Mouse (Mus musculus): Measurements from ENCODE around the gene Smarcal1. TPM values are rescaled to one million over a fixed set of nuclear protein-coding genes. Genes with fewer than 3 reads are reported as not detected.

Gene Smarcal1
- 10 to 100 TPM; 42.3 to 45.3 TPM for total RNA-seq (2021)
- long read RNA-seq, partial matches to known transcripts = 0 of 9 reads
- long read RNA-seq, other reads (novel, unspliced or antisense) = 5 of 9 reads

DNA sequence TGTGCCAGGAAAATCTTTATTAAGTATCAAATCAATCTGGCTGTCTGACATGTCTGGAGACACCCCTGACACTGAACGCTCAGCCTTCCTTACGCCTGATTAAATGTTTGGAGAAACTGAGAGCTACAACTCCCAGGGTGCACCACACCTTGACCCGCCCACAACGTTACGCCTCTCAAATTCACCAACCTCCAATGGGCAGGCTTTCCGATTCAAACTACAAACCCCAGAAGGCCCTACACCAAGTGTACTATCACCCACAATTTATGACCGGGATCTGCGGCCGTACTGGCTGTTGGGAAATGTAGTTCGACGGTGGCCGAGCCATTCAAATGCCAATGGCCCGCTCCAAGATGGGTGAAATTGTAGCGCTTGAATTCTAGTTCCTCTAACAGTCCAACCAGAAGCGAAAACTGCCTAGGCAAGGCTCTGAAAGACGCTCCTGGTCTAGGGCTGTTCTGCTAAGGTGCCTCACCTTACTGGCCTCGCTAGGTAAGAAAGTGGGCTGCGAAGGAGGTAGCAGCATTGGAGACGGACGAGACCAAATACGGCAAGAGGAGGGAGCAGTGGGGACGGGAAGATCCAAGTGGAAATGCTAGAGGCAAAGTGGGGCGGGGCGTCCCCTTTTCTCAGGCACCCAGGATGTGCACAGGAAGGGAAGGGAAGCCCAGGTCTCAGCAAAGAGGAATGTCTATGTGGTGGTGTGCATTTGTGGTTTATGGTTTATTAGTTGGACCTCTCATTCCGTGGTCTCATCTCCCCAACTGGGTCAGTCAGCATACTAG, at the start of gene Smarcal1:
TSS of gene Smarcal1 (plus strand) at position 305 of the 785 bp plus-strand sequence.
- peak; percentile 91 to 93 for DNase-seq (ENCODE audit: low spot score in 2 of 2)

GRCm38 (mm10) chr1:72533439-72533838, 49.6 kb upstream of the Smarcal1 start:
- no peak for DNase-seq (ENCODE audit: low spot score in 2 of 2)

DNA sequence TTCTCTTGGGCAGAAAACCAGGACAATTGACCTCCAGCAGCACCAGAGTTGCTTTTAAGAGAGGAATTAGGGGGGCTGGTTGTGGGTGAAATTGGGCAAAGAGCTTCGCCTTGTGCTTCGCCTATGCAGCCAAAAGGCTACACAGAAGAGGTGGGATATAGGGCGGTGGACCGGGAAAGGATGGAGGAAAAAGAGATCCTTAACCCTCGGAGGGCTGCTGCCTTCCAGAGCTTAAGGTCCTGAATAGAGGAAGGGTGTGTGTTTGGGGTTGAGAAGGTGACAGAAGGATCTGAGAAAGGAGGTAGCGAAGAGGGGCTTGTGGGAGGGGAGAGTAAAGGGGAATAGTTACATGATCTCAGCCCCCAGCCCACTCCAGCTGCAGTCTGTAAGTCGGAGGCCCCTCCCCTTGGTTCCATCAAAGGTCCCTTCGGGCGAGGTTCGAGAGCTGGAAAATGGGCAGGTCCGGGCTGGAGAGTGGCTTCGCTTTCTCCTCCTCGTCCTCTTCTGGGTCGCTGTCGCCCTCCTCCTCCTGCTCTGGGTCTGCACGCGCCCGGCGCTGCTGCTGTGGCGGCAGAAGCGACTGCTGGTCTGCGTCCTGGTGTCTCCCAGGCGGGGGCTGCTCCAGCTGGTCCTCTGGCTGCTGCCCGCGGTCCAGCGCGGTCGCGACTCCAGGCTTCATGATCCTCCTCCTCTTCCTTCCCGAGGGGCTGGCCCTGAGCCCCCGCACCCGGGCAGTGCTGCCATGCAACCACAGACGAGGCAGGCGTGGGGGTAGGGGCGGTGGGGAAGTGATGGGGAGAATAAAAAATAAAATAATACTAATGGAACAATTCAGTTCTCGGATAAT, 47.1 kb upstream of the Smarcal1 start:
- peak; percentile 54 to 61 for DNase-seq (ENCODE audit: low spot score in 2 of 2)

DNA sequence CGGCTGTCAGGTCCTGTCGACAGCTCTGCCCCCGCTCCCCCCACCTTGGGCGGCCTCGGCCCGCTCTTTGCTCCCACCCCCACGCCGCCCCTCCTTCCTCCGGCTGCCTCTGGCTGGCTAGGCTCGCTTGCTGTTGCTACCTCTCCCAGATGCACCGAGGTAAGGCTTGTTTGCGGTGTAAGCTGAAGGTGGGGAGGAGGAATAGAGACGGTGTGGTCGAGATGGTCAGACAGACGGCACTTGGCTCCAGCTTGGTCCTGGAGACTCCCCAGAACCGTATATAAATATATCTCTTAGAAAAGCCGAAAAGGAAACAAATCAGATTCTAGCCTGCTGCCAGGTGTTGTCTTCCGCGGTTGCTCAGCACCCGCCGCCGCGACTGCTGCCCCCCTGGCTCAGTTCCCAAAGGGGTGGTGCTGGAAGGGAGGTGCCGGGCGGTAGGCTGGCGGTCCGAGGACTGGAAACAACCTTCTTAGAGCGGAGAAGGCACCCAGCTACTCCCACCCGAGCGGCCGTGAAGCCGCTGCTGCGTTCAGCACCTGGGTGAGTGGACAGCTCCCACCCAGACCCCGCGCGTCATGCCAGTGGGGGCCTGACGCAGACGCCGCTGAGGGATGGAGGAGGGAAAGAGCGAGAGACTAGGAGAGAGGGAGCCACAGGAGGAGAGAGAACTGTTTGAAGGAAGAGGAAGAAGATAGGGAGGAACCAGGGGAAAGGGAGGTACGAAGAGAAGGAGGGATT, 46.3 kb upstream of the Smarcal1 start, which contains the start of gene March4:
TSS of gene March4 (minus strand) at position 320 of the 741 bp plus-strand sequence.
- peak; percentile 79 to 83 for DNase-seq (ENCODE audit: low spot score in 2 of 2)

DNA sequence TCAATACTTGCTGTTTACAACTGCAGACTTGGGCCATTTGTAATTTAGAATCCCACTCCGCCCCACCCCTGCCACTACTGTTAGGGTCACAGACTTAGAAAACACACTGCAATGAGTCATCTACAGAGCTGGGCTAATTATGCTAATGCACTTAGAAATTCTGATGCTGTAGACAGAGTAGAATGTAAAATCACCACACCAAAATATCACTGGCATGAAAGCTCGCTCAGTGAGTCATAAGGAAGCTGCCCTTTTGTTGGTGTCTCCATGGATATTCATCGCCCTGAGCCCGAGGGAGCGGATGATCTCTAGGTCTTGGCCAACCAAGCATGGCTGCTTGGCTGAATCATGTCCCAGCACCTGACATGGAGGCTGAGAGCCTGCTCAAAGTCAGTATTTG, 44.8 kb upstream of the Smarcal1 start:
- DNase-seq (ENCODE audit: low spot score in 2 of 2) = no peak

DNA sequence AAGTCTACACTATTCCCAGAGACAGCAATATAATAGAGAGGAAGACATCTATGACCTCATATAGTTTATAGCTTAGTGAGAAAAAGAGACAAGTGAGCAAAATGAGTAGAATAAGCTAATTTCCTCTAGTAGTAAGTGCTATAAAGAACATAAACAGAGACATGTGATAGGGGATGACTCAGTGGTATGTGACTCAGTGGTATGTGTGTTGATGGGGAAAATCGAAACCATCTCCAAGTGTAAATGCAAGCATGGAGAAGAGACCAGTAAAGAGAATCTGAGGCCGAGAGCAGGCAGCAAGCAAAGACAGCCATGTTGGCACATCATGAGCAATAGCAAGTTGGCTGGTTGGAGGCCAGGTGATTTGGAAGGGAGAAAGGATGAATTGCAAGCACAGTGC, 32.7 kb upstream of the Smarcal1 start:
- no peak for DNase-seq (ENCODE audit: low spot score in 2 of 2)

GRCm38 (mm10) chr1:72556471-72556870, 26.6 kb upstream of the Smarcal1 start:
- no peak for DNase-seq (ENCODE audit: low spot score in 2 of 2)

DNA sequence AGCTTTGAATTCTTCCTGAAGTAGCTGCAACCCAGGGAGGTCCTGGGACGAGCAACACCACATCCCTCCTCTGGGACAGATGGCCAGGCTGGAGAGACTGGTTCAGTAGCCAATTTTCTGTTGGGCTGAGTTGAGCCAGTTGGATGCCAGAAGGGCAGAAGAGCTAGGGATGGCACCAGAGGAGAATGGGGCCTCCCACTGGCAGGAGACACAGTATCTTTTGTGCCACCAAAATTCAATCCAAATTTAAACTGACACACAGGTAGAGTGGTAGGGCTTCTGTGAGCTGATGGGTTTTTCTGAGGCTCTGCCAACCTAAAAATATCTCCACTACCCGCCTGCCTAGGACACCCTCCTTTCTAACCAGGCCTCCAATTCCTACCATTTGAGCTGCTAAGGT, 24.4 kb upstream of the Smarcal1 start:
- DNase-seq (ENCODE audit: low spot score in 2 of 2) = no peak

GRCm38 (mm10) chr1:72564334-72564962, 18.6 kb upstream of the Smarcal1 start:
- no peak for DNase-seq (ENCODE audit: low spot score in 2 of 2)

DNA sequence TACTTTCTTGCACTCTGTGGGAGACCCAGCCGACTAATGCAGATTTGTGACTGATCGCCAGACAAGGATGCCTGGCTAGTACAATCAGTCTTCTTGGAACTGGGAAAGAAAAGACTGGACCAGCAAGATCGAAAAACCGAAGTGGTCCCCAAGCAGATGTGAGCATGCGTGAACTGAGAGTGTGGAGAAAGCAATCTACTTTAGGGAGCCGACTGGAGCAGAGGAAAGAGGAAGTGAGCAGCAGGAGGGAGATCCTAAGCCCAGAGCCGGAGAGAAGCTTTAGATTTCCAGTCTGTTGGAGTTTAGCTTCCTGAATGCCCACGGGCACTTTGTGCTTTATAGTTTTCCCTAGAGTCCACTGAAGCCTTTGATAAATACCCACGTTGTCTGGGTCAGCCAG, 16.0 kb upstream of the Smarcal1 start:
- DNase-seq (ENCODE audit: low spot score in 2 of 2) = no peak

DNA sequence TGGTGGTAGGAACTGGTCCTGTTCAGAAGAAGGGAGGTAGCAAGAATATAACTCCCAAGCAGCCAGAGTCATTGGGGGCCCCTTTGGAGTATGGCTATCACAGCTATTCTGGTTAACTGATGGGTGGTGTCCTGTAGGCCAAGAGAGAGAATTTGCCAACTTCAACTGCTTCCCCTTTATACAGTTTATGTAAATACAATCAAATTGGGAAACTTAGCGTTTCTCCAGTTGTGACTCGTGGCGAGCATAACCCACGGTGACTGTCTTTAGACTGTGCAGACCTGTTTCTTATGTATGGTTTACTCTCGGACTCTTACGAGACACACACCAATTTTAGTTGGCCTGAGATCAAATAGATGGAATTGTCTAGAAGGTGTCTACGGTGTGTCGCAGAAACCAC, 14.3 kb upstream of the Smarcal1 start:
- DNase-seq (ENCODE audit: low spot score in 2 of 2) = no peak

- no peak for DNase-seq (ENCODE audit: low spot score in 2 of 2)
Measured at GRCm38 (mm10) chr1:72574047-72574446, 9.0 kb upstream of the Smarcal1 start.

GRCm38 (mm10) chr1:72574608-72575007, 8.4 kb upstream of the Smarcal1 start:
- no peak for DNase-seq (ENCODE audit: low spot score in 2 of 2)

GRCm38 (mm10) chr1:72575121-72575520, 7.9 kb upstream of the Smarcal1 start:
- no peak for DNase-seq (ENCODE audit: low spot score in 2 of 2)

DNA sequence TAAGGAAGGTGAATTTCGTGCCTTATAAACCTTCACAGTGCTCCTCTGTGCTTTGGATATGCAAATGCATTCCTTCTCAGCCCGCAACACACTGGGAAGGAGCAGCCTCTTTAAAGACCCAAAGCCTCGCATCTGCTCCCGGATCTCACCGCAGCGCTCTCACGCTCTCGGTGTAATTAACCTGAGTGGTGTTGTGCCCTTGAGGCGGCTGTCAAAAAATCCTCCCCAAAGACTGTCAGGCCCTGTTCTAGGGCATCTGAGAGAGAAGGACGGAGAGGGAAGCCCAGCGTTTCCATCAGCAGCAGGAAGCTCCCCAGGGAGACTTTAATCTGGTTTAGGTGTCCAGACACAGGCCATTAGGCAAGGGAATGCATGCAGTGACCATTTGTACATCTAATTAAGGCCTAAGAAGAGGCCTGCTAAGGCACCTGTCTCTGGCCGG, 5.5 kb upstream of the Smarcal1 start:
- DNase-seq (ENCODE audit: low spot score in 2 of 2) = no peak

DNA sequence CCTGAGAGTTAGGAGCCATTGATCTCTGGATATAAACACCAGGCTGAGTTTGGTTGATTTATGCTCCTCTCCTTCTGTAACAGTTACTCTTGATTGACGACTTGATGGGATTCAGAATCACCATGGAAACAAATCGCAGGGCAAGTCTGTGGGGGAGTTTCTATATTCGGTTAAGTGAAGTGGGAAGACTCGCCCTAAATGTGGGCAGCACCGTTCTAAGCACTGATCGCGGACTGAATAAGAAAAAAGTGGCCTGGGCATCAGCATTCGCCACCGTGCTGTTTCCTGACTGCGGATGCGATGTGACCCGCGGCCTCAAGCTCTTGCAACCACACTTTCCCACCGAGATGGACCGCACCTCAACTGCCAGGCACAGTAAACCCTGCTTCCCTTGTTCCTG, 4.7 kb upstream of the Smarcal1 start:
- DNase-seq (ENCODE audit: low spot score in 2 of 2) = no peak

DNA sequence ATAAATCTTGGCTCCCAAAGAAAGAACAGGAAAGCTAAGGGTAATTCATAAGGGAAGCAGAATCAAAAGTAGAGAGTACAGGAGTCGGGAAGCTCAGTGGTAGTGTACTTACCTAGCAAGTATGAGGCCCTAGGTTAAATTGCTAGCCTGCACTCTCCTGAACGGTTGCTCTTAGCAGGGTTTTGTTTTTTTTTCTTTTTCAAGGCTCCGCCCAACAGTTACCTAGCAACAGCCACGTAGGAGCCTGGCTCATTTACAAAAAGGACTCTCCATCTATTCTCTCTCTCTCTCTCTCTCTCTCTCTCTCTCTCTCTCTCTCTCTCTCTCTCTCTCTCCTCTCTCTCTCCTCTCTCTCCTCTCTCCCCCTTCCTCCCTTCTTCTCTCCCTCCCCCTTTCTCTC, 4.2 kb upstream of the Smarcal1 start:
- DNase-seq (ENCODE audit: low spot score in 2 of 2) = no peak

DNA sequence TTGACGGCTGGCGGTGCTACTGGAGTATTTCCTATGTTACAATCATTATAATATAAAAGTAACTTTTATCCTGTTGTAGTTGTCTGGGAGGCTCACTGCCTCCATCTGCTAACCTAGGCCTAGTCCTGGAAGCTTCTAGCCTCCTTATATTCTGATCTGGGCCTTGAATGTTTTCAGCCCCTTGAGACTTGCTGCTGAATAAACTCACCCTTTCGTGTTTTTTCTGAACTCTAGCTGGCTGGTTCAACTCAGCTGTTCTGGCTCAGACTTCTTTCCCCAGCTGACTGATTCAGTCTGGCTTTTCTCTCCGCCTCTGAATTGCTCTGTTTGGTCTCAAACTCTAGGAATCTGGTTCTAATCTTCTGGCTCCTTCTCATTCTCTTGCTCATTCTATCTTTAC, 855 bp downstream of the Smarcal1 start:
- DNase-seq (ENCODE audit: low spot score in 2 of 2) = no peak

GRCm38 (mm10) chr1:72585971-72586875, 3.2 kb downstream of the Smarcal1 start:
- no peak for DNase-seq (ENCODE audit: low spot score in 2 of 2)

DNA sequence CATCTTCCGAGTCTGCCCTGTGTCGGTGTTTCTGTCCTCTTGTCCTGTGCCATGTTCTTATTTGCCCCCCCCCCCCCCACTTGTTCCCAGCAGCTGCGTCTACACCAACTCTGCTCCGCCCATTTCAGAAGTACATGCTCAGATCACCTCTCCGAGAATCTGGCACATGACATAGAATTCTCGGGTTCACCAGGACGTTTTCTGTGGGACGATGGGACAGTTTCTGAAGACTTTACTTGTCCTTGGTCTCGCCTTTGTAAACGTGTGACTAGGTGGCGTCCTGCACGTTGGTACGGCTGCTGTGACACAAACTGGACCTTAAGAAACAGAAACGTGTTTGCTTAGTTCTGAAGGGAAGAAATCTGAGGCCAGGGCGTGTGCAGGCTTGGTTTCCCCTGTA, 4.5 kb downstream of the Smarcal1 start:
- DNase-seq (ENCODE audit: low spot score in 2 of 2) = no peak

Measured in layer of hippocampus, postnatal 10 days (tissue).